Mouse (Mus musculus) liver, adult 10 weeks (tissue): ENCODE results near the gene Akap8. TPM values are rescaled to one million over a fixed set of nuclear protein-coding genes. Genes with fewer than 3 reads are reported as not detected.

Source experiments
- polyA plus RNA-seq: library from polyadenylated mRNA; stranded (reverse); fragments of 350-450 nt; fragmentation: Illumina TruSeq; extraction: RNeasy Lipid Tissue Mini Kit (QIAGEN cat#74804); gene quantifications from one replicate; pipeline ENCODE4 v1.2.3, GENCODE M21; 2014; ENCODE audit warnings: low read depth, low replicate concordance

Gene Akap8
- 30.3 TPM for polyA plus RNA-seq

GRCm38 (mm10) chr17:32320597-32321389, at the start of gene Akap8:
Akap8 (minus strand) TSS chr17:32321238.

GRCm38 (mm10) chr17:32350382-32350983, 29.4 kb upstream of the Akap8 start, which contains the start of gene Akap8l:
Akap8l (minus strand) TSS chr17:32350607.

GRCm38 (mm10) chr17:32284262-32285137, 36.5 kb downstream of the Akap8 start, which contains the start of gene Brd4:
Brd4 (minus strand) TSS chr17:32284722.

Other genes with a start within 250 kb of the Akap8 start
- not detected for gene Notch3, start 154.4 kb downstream of the Akap8 start, polyA plus RNA-seq
- gene Ephx3, start 131.7 kb downstream of the Akap8 start, polyA plus RNA-seq: not detected
- 14.7 TPM for gene Brd4, start 36.5 kb downstream of the Akap8 start, polyA plus RNA-seq
- gene Akap8l, start 29.4 kb upstream of the Akap8 start, polyA plus RNA-seq: 20.1 TPM
- 1.0 TPM for gene Wiz, start 68.2 kb upstream of the Akap8 start, polyA plus RNA-seq
- gene Rasal3, start 82.3 kb upstream of the Akap8 start, polyA plus RNA-seq: 0.16 TPM
- gene Pglyrp2, start 102.9 kb upstream of the Akap8 start, polyA plus RNA-seq: 21.3 TPM
- not detected for gene Cyp4f39, start 131.5 kb upstream of the Akap8 start, polyA plus RNA-seq
- 3.8 TPM for gene Cyp4f17, start 184.8 kb upstream of the Akap8 start, polyA plus RNA-seq
- gene Cyp4f16, start 215.3 kb upstream of the Akap8 start, polyA plus RNA-seq: 2.3 TPM